Mouse (Mus musculus): ENCODE measurements at regions not wholly inside any gene's neighbourhood (a gene's known extent, or its start where the extent isn't known, plus 50 kb on each side); places are given as distances from the start of the nearest gene placed in this dataset.
"Not testable (repeated sequence)": the region's sequence is repeated elsewhere in the genome, so short reads cannot be mapped to it uniquely, and the experiment has no call there.

- not testable (repeated sequence) for DNase-seq (ENCODE audit: low spot score)
These were observed 140.2 kb downstream of the Pls3 start for GRCm38 (mm10) chrX:75734628-75735302.

GRCm38 (mm10) chrX:75733651-75734050, 141.3 kb downstream of the Pls3 start:
- DNase-seq (ENCODE audit: low spot score), result peak; percentile 5

GRCm38 (mm10) chrX:75729791-75730190, 145.2 kb downstream of the Pls3 start:
- DNase-seq (ENCODE audit: low spot score), result not testable (repeated sequence)

GRCm38 (mm10) chrX:75728507-75728906, 146.5 kb downstream of the Pls3 start:
- DNase-seq (ENCODE audit: low spot score), result no peak

GRCm38 (mm10) chrX:75723542-75723941, 145.5 kb upstream of the Rab39b start:
- DNase-seq (ENCODE audit: low spot score), result not testable (repeated sequence)

- no peak for DNase-seq (ENCODE audit: low spot score)
These were observed 121.9 kb upstream of the Rab39b start for GRCm38 (mm10) chrX:75699949-75700348.

GRCm38 (mm10) chrX:75675271-75675670, 97.2 kb upstream of the Rab39b start:
- not testable (repeated sequence) for DNase-seq (ENCODE audit: low spot score)

- DNase-seq (ENCODE audit: low spot score), result peak; percentile 96
These were observed 96.1 kb upstream of the Rab39b start for GRCm38 (mm10) chrX:75673920-75674665.

GRCm38 (mm10) chrX:75673586-75673919, 95.5 kb upstream of the Rab39b start:
- no peak for DNase-seq (ENCODE audit: low spot score)

GRCm38 (mm10) chrX:75672976-75673375, 94.9 kb upstream of the Rab39b start:
- DNase-seq (ENCODE audit: low spot score), result no peak

- no peak for DNase-seq (ENCODE audit: low spot score)
These were observed 89.6 kb upstream of the Rab39b start for GRCm38 (mm10) chrX:75667636-75668035.

GRCm38 (mm10) chrX:75643402-75643801, 65.4 kb upstream of the Rab39b start:
- DNase-seq (ENCODE audit: low spot score), result no peak

Measured in embryo, embryonic 10 days (tissue).